Mouse (Mus musculus) liver, adult (tissue): ENCODE measurements at regions not wholly inside any gene's neighbourhood (a gene's known extent, or its start where the extent isn't known, plus 50 kb on each side); places are given as distances from the start of the nearest gene placed in this dataset.

Source experiments
- GATA4 ChIP-seq: IDR thresholded peaks from 2 replicates; pipeline ENCODE4 v1.6.1; 2014; ENCODE audit warnings: mild to moderate bottlenecking, low read length; ENCODE audit not compliant: insufficient replicate concordance

- no peak for TF ChIP-seq GATA4
Measured at GRCm38 (mm10) chr12:70633622-70634365, 180.9 kb downstream of the Tmx1 start.

GRCm38 (mm10) chr12:70635997-70636396, 183.1 kb downstream of the Tmx1 start:
- no peak for TF ChIP-seq GATA4

- no peak for TF ChIP-seq GATA4
Measured at GRCm38 (mm10) chr12:70640186-70640585, 185.1 kb upstream of the Frmd6 start.

GRCm38 (mm10) chr12:70644910-70645309, 180.4 kb upstream of the Frmd6 start:
- no peak for TF ChIP-seq GATA4

- TF ChIP-seq GATA4 = no peak
Measured at GRCm38 (mm10) chr12:70645407-70645806, 179.9 kb upstream of the Frmd6 start.

- no peak for TF ChIP-seq GATA4
Measured at GRCm38 (mm10) chr12:70647516-70647915, 177.8 kb upstream of the Frmd6 start.

GRCm38 (mm10) chr12:70648179-70648811, 177.0 kb upstream of the Frmd6 start:
- no peak for TF ChIP-seq GATA4

- TF ChIP-seq GATA4 = no peak
Measured at GRCm38 (mm10) chr12:70648812-70649188, 176.5 kb upstream of the Frmd6 start.

GRCm38 (mm10) chr12:70649691-70650090, 175.6 kb upstream of the Frmd6 start:
- no peak for TF ChIP-seq GATA4

GRCm38 (mm10) chr12:70650470-70650869, 174.8 kb upstream of the Frmd6 start:
- no peak for TF ChIP-seq GATA4

GRCm38 (mm10) chr12:70652751-70653150, 172.6 kb upstream of the Frmd6 start:
- TF ChIP-seq GATA4 = no peak

- no peak for TF ChIP-seq GATA4
Measured at GRCm38 (mm10) chr12:70653971-70654370, 171.3 kb upstream of the Frmd6 start.

GRCm38 (mm10) chr12:70654546-70654945, 170.8 kb upstream of the Frmd6 start:
- no peak for TF ChIP-seq GATA4

GRCm38 (mm10) chr12:70655411-70655811, 169.9 kb upstream of the Frmd6 start:
- no peak for TF ChIP-seq GATA4

GRCm38 (mm10) chr12:70655900-70656544, 169.3 kb upstream of the Frmd6 start:
- no peak for TF ChIP-seq GATA4

GRCm38 (mm10) chr12:70656805-70657492, 168.4 kb upstream of the Frmd6 start:
- no peak for TF ChIP-seq GATA4

GRCm38 (mm10) chr12:70657493-70657810, 167.9 kb upstream of the Frmd6 start:
- no peak for TF ChIP-seq GATA4

- TF ChIP-seq GATA4 = no peak
Measured at GRCm38 (mm10) chr12:70658106-70658505, 167.2 kb upstream of the Frmd6 start.
